Mouse (Mus musculus): ENCODE results near the gene Zfp536. TPM values are rescaled to one million over a fixed set of nuclear protein-coding genes. Genes with fewer than 3 reads are reported as not detected.
"Not testable (repeated sequence)": the region's sequence is repeated elsewhere in the genome, so short reads cannot be mapped to it uniquely, and the experiment has no call there.

The Zfp536 gene
- total RNA-seq, 2 experiments from 2014 or later = 44.4 to 45.5 TPM

- no peak overlapping the region for H3K4me3 ChIP-seq
- no peak for TF ChIP-seq CTCF (conservative IDR thresholded peaks at IDR 0.05)
- DNase-seq (ENCODE audit: low spot score in 2 of 2) = peak in 1 of 2 experiments; percentile 48
- peak overlapping the region; percentile 57 for H3K27ac ChIP-seq
Measured at GRCm38 (mm10) chr7:37704464-37704863, 69.0 kb downstream of the Zfp536 start.

- not testable (repeated sequence) for DNase-seq (ENCODE audit: low spot score in 2 of 2); H3K27ac ChIP-seq
Measured at GRCm38 (mm10) chr7:37697378-37697777, 76.1 kb downstream of the Zfp536 start.

GRCm38 (mm10) chr7:37695066-37695465 is 78.4 kb downstream of the Zfp536 start:
- Histone ChIP-seq H3K27ac (no peak overlapping the region), H3K4me3 (no peak overlapping the region)
- no peak for DNase-seq (ENCODE audit: low spot score in 2 of 2)
- TF ChIP-seq CTCF (conservative IDR thresholded peaks at IDR 0.05) = no peak

More at GRCm38 (mm10) chr7:37697378-37697777, 76.1 kb downstream of the Zfp536 start:
- H3K4me3 ChIP-seq = not testable (repeated sequence)

GRCm38 (mm10) chr7:37690606-37691005 is 82.8 kb downstream of the Zfp536 start:
- Histone ChIP-seq H3K4me3 (no peak overlapping the region), H3K27ac (0 out of 2 replicates have a peak overlapping the region, but pooled peaks have one; percentile 32)
- no peak for DNase-seq (ENCODE audit: low spot score in 2 of 2)
- TF ChIP-seq CTCF (conservative IDR thresholded peaks at IDR 0.05) = no peak

- TF ChIP-seq CTCF (conservative IDR thresholded peaks at IDR 0.05) = no peak
- H3K27ac ChIP-seq = no peak overlapping the region; the same call in 1 of the 2 replicates
- peak overlapping the region; percentile 25 for H3K4me3 ChIP-seq
- no peak for DNase-seq (ENCODE audit: low spot score in 2 of 2)
Measured at GRCm38 (mm10) chr7:37689561-37690305, 83.7 kb downstream of the Zfp536 start.

- Histone ChIP-seq H3K27ac (0 out of 2 replicates have a peak overlapping the region, but pooled peaks have one; percentile 28), H3K4me3 (peak overlapping the region; percentile 19; the same call in 1 of the 2 replicates)
- no peak for TF ChIP-seq CTCF (conservative IDR thresholded peaks at IDR 0.05)
- no peak for DNase-seq (ENCODE audit: low spot score in 2 of 2)
Measured at GRCm38 (mm10) chr7:37689107-37689511, 84.3 kb downstream of the Zfp536 start.

GRCm38 (mm10) chr7:37686366-37686765 is 87.1 kb downstream of the Zfp536 start:
- H3K27ac ChIP-seq = no peak overlapping the region
- TF ChIP-seq CTCF (conservative IDR thresholded peaks at IDR 0.05) = no peak
- DNase-seq (ENCODE audit: low spot score in 2 of 2) = no peak
- no peak overlapping the region for H3K4me3 ChIP-seq

- DNase-seq (ENCODE audit: low spot score in 2 of 2) = no peak
- Histone ChIP-seq H3K4me3 (no peak overlapping the region), H3K27ac (no peak overlapping the region)
- TF ChIP-seq CTCF (conservative IDR thresholded peaks at IDR 0.05) = no peak
Measured at GRCm38 (mm10) chr7:37685247-37685646, 88.2 kb downstream of the Zfp536 start.

- no peak overlapping the region for H3K27ac ChIP-seq
- no peak for DNase-seq (ENCODE audit: low spot score in 2 of 2)
- TF ChIP-seq CTCF (conservative IDR thresholded peaks at IDR 0.05) = no peak
- H3K4me3 ChIP-seq = no peak overlapping the region
Measured at GRCm38 (mm10) chr7:37681335-37681734, 92.1 kb downstream of the Zfp536 start.

- no peak for DNase-seq (ENCODE audit: low spot score in 2 of 2)
- H3K27ac ChIP-seq = no peak overlapping the region
- no peak for TF ChIP-seq CTCF (conservative IDR thresholded peaks at IDR 0.05)
- H3K4me3 ChIP-seq = no peak overlapping the region
Measured at GRCm38 (mm10) chr7:37663676-37664365, 109.6 kb downstream of the Zfp536 start.

GRCm38 (mm10) chr7:37648671-37649070 is 124.8 kb downstream of the Zfp536 start:
- no peak for TF ChIP-seq CTCF (conservative IDR thresholded peaks at IDR 0.05)
- Histone ChIP-seq H3K4me3 (no peak overlapping the region; the same call in 1 of the 2 replicates), H3K27ac (peak overlapping the region; percentile 72)
- no peak for DNase-seq (ENCODE audit: low spot score in 2 of 2)

- TF ChIP-seq CTCF (conservative IDR thresholded peaks at IDR 0.05) = no peak
- DNase-seq (ENCODE audit: low spot score in 2 of 2) = peak; percentile 32 to 45
- H3K27ac ChIP-seq = peak overlapping the region; percentile 72
- no peak overlapping the region for H3K4me3 ChIP-seq
Measured at GRCm38 (mm10) chr7:37647917-37648615, 125.4 kb downstream of the Zfp536 start.

Measured in layer of hippocampus, adult 2 months (tissue).